Comparison of ENCODE assay signal across 20 mouse cellular contexts in the genomic region with DNA sequence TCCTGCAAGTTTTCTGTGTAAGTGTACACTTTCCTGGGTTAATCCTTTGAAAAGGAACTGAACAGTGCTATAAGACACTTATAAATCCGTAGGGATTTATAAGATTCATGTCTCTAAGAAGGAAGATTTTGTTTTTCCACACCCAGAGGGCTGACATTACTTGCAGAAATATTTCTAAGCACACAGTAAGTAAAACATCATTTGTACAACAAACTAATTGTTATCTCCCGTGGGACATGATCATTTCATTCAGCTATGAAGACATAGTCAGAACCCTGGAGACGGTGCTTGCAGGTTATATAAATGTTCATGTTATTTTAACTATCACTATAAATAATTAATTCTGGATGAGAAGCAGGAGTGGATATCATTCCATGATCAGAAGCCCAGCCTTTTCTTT. TPM values are rescaled to one million over a fixed set of nuclear protein-coding genes. Genes with fewer than 3 reads are reported as not detected.
ATAC-seq lines count a peak whose summit lies in the region.
"Had no signal": no experiment of that assay in that cellular context is flagged by ENCODE, and none has a peak within 500 bp of the region (broad histone marks: within the 10 kb centered on the region; RNA-seq: fewer than 3 reads in every experiment).

Gene Olfr791 (plus strand): TSS at position 301 of the 400 bp plus-strand sequence.

- H3K27me3 ChIP-seq in megakaryocyte, embryonic 14.5 days (replicated peaks) = no peaks in the 10 kb centered on the region
- H3K27me3 ChIP-seq: CH12.LX, Patski had no signal

- no peaks in the 10 kb centered on the region for H3K4me1 ChIP-seq in megakaryocyte, embryonic 14.5 days

- H3K4me3 ChIP-seq in megakaryocyte, embryonic 14.5 days (replicated peaks) = peak within 1 kb of the TSS; percentile 17

- no peak for ATAC-seq in megakaryocyte, adult 5-6 weeks (ENCODE audit: poor library complexity, severe bottlenecking)
- ATAC-seq: activated CD4-positive, CD25-positive, alpha-beta regulatory T cell, adult 4 months; CD4-positive, CD25-positive, alpha-beta regulatory T cell, adult 4 months; Patski had no signal

- H3K36me3 ChIP-seq in megakaryocyte, embryonic 14.5 days (replicated peaks; ENCODE audit: low read length) = no peaks in the 10 kb centered on the region
- H3K36me3 ChIP-seq: G1E had no signal

- peaks cover 10% of the 10 kb centered on the region for H3K9me3 ChIP-seq in megakaryocyte, embryonic 14.5 days
- H3K9me3 ChIP-seq: G1E had no signal

RNA-seq across cellular contexts. Expression of gene Olfr791, which starts in this region (rescaled TPM):
- not detected in 2 replicates for polyA plus RNA-seq in megakaryocyte, embryonic 14.5 days (2012; ENCODE audit: insufficient read depth, low replicate concordance)
- total RNA-seq in megakaryocyte, adult 5-6 weeks (2015) = not detected in 2 replicates
- total RNA-seq in megakaryocyte, adult 5-6 weeks (2017) = not detected in 2 replicates
- total RNA-seq: adrenal gland, adult 18-20 months; adrenal gland, adult 2 months; adrenal gland, adult 8-10 months; adrenal gland, postnatal 10 days; adrenal gland, postnatal 14 days; adrenal gland, postnatal 25 days; adrenal gland, postnatal 36 days; adrenal gland, postnatal 4 days; CH12.LX; ES-E14; MEL had no signal
- polyA plus RNA-seq: activated CD4-positive, CD25-positive, alpha-beta regulatory T cell, adult 4 months; adrenal gland, adult 2 months; brain, embryonic 14.5 days; C2C12; CD4-positive, CD25-positive, alpha-beta regulatory T cell, adult 4 months; cerebellum, adult 2 months; G1E; Patski had no signal
